Mouse (Mus musculus) urinary bladder, postnatal 25 days (tissue): ENCODE results near the gene Gm49425.

ENCODE experiments used
- DNase-seq: peaks from one replicate; pipeline ENCODE4 v3.0.0; 2022; ENCODE audit warnings: low spot score

Gene Gm49425

GRCm38 (mm10) chr15:101491431-101491830, 25.6 kb downstream of the Gm49425 start, which contains the start of gene Krt83:
Gene Krt83, minus strand, starts transcription at chr15:101491512.
- DNase-seq: no peak

GRCm38 (mm10) chr15:101485911-101486635, 31.0 kb downstream of the Gm49425 start:
- no peak for DNase-seq

- DNase-seq: no peak
Measured at GRCm38 (mm10) chr15:101484939-101485338, 32.1 kb downstream of the Gm49425 start.

GRCm38 (mm10) chr15:101483646-101484045, 33.4 kb downstream of the Gm49425 start:
- no peak for DNase-seq

- no peak for DNase-seq
Measured at GRCm38 (mm10) chr15:101482056-101482455, 35.0 kb downstream of the Gm49425 start.

GRCm38 (mm10) chr15:101479666-101480060, 37.4 kb downstream of the Gm49425 start:
- DNase-seq: no peak

- DNase-seq: peak; percentile 29
Measured at GRCm38 (mm10) chr15:101479007-101479665, 37.9 kb downstream of the Gm49425 start.

- DNase-seq: peak; percentile 41
Measured at GRCm38 (mm10) chr15:101472952-101473528, 44.0 kb downstream of the Gm49425 start, which contains the start of gene Krt86. Gene Krt86, plus strand, starts transcription at chr15:101473478.

- DNase-seq: no peak
Measured at GRCm38 (mm10) chr15:101469093-101469492, 48.0 kb downstream of the Gm49425 start.
